Mouse (Mus musculus) cerebellum, adult 11 months (tissue): ENCODE results near the gene Pvrig.
"Not testable (repeated sequence)": the region's sequence is repeated elsewhere in the genome, so short reads cannot be mapped to it uniquely, and the experiment has no call there.

Experiments used
- DNase-seq: peaks from one replicate; pipeline ENCODE4 v3.0.0; 2022

The Pvrig gene

DNA sequence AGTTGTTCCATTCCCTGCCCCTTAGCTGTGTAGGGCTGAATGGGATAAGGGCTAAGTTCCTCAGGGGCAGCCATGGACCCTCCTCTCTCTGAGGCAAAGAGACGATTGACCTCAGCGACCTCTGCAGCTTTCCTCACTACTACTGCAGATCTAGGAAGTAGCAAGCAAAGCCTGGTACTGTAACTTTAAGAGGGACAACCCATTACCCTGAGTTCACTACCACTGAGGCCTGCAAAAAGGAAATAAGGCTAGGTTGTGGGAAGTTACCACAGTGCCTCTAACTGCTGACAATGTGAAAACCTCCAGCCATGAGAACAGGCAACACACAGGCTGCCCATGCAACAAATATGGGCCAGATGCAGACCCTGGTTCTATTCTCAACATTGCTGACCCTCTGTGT, at the start of gene Pvrig:
Gene Pvrig, plus strand, starts transcription at position 301 of the 400 bp plus-strand sequence.
- no peak for DNase-seq

DNA sequence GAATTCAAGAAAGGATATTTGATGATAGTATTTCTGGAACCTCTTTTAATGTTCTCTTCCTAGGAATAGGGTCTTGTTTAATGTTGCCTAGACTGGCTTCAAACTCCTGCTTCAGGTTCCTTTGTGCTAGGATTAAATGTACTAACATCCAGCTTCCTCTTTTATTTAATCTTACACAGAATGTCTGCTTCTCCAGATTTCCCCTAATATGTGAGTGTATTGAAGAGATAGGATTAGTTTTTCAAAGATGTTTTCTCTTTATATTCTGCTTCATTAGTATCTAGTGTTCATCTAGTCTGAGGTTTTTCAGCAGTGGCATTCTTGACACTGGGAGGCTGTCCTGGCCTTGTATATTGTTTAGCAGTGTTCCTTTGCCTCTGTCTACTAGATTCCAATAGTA, 47.6 kb upstream of the Pvrig start:
- DNase-seq = no peak

DNA sequence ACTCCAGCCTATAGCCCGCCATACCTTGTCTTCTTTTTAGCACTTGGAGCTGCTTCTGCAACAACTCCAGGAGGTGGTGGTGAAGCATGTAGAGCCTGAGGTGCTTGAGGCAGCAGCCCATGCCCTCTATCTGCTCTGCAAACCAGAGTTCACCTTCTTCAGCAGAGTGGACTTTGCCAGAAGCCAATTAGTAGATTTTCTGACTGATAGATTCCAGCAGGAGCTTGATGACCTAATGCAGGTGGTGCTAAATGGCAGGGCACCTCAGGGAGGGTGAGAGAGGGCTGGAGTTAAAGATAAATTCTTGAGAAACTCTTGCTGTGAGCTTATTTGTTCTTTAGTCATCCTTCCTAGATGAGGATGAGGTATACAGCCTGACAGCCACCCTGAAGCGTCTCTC, 42.1 kb upstream of the Pvrig start:
- no peak for DNase-seq

DNA sequence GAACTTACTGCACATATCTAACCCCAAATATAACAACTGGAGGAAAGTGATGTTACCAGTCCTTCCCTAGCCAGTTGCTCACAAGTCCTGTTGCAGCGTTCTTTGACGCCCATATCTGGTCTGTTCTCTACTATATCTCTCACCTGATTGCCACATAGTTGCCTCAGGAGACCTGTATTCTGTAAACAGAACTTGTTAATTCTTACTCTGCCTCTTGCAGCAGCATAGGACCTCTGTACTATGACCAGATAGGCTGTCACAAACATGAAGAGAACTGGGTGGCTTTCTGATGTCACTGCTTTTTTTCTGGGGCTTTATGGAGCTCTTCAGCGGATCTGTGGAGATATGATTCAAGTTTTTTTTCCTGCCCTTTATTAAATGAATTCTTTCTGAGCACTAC, 29.0 kb upstream of the Pvrig start:
- no peak for DNase-seq

DNA sequence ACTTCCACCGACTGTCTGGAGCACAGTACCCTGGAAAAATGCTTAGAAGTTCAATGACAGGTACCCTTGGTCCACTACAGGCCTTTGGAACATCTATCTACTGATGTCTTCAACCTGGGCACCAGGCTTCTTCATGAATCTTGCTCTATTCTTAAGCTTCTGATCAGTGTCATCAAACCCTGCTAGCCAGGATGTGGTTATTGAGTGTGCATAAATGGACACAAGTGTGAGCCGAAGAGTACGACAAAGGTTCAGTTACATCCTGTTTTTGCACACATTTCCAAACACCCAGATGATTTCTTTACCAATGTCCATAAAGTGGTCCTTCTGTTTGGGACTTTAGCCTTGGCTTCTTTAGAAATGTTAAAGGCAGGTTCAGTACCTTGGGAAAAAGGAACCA, 1.5 kb downstream of the Pvrig start:
- no peak for DNase-seq

DNA sequence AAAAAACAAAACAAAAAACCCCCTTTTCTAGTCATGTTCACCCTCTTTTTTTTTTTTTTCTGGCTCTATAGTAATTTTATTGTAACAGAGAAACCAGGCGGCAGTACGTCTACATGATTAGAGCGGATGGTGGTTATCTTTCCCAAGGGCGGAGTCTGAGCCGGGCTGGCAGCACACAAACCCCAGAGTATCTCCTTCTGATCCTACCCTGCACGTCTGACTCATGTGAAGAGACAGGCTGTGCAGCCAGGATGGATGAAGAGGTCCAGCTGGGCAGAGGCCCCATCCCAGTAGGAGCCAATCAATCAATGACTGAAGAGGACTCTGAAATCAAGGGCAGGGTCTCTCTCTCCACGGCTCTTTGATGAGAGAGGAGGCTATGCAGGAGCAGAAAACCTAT, 21.4 kb downstream of the Pvrig start:
- not testable (repeated sequence) for DNase-seq

DNA sequence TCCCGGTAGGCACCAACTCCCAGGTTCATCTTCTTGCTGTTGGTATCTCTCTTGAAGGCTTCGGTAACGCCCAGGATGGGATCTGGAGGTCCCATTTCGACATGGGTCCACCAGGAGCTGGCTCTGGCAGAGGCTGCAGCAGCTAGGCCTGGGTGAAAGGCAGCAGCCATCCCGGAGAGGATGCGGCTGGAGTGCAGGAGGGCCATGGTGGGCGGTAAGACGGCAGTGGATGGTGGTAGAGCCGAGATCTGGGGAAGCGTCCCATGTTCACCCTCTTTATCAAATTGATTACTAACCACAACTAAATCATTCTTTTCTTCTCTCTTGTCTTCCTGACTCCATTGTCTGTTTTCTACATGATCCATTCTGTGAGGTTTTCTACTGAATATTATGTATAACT, 23.6 kb downstream of the Pvrig start:
- DNase-seq = not testable (repeated sequence)
